Mouse (Mus musculus): Measurements from ENCODE around the gene BC052040. TPM values are rescaled to one million over a fixed set of nuclear protein-coding genes. Genes with fewer than 3 reads are reported as not detected.

BC052040 gene
- polyA plus RNA-seq, 1 experiment from 2014 or later: 20.8 TPM

DNA sequence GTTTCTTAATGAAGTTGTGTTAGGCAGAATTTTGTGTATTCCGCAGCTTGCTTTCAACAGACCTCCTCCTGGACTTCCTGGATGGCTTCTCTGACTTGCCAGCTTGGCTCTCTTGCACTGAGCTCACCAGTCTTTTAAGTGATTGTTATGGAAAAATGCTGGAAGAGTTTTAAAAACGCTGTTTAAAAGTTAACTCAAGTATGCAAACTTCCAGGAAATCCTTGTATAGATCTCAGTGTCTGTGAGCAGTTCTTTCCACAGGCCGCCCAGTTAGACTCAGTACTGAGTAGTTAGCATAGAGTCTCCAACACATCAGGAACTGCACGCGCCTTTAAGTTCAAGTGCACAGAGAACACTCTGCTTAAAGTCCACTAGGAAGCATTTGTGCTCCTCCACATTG lies 97.3 kb downstream of the BC052040 start:
- Histone ChIP-seq H3K4me1 (no peaks in the 10 kb centered on the region), H3K9me3 (no peaks in the 10 kb centered on the region), H3K27ac (replicated peaks) (no peak overlapping the region), H3K27me3 (replicated peaks; ENCODE audit: low read depth, poor library complexity, severe bottlenecking) (no peaks in the 10 kb centered on the region), H3K36me3 (replicated peaks) (no peaks in the 10 kb centered on the region), H3K4me3 (no peak overlapping the region)
- DNase-seq (ENCODE audit: low spot score): no peak
- 84% methylated on average over 5 of the region's 5 CpGs for WGBS

DNA sequence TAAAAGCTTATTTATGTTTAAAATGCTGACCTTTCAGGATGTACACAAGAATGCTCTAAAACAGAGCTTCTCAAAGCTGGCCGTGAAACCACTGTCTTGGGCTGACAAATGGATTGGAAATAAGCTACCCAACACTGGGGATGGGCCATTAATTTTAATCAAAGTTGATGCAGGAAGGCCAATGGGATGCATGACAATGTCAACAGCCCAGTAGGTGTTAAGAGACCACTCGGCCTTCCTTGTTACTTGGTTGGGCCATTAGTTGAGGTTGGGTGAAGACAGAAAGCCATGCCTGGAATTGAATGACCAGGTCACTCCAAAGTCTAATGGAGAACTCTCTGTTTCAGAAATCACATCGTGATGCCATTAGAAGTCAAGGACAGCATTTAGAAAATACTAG lies 103.7 kb downstream of the BC052040 start:
- no peak overlapping the region for H3K4me3 ChIP-seq
- H3K36me3 ChIP-seq (replicated peaks): no peaks in the 10 kb centered on the region
- H3K9me3 ChIP-seq: no peaks in the 10 kb centered on the region
- no peak for DNase-seq (ENCODE audit: low spot score)
- no peak overlapping the region for H3K27ac ChIP-seq (replicated peaks)
- H3K4me1 ChIP-seq: no peaks in the 10 kb centered on the region
- no peaks in the 10 kb centered on the region for H3K27me3 ChIP-seq (replicated peaks; ENCODE audit: low read depth, poor library complexity, severe bottlenecking)
- 80% methylated on average over 3 of the region's 3 CpGs for WGBS

DNA sequence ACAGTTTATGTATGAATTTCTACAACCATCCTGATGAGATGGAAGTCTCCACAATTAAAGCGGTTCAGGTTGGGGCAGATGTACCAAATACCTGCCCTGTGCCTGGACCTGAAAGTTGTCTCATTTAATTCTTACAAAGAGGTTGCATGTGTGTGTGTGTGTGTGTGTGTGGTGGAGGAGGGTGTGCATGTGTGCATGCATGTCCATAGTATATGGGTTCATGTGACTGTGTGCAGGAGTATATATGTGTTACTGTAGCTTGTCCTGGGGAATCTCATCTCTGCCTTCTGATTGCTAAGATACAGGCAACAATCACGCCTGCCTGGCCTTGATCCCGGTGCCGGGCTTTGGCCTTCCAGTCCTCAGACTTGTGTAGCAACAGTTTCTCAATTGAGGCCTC lies 106.1 kb downstream of the BC052040 start:
- H3K9me3 ChIP-seq: no peaks in the 10 kb centered on the region
- 91% methylated on average over 4 of the region's 4 CpGs for WGBS
- H3K27me3 ChIP-seq (replicated peaks; ENCODE audit: low read depth, poor library complexity, severe bottlenecking): no peaks in the 10 kb centered on the region
- H3K4me3 ChIP-seq: no peak overlapping the region
- no peak for DNase-seq (ENCODE audit: low spot score)
- H3K36me3 ChIP-seq (replicated peaks): peaks cover 4% of the 10 kb centered on the region; the same call in 1 of the 2 replicates
- H3K27ac ChIP-seq (replicated peaks): no peak overlapping the region
- H3K4me1 ChIP-seq: no peaks in the 10 kb centered on the region

DNA sequence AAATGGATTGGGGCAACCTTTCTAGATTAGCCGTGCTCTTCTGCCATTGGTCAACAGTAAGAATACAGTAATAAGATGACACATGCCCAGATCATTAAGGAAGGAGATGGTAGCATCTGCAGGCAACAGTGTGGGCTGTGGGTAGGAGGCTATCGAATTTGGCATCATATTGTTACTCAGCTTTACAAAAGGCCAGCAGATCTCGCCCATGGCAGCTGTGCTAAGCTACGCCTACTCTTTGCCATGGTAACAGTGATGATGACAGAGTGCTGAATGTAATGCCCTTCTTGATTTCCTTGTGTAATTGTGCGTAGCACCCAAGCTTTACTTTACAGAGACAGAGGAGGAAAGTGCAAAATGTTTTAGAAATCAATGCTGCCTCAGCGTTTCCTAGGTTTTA lies 106.8 kb downstream of the BC052040 start:
- no peak overlapping the region for H3K4me3 ChIP-seq
- no peaks in the 10 kb centered on the region for H3K27me3 ChIP-seq (replicated peaks; ENCODE audit: low read depth, poor library complexity, severe bottlenecking)
- H3K9me3 ChIP-seq: no peaks in the 10 kb centered on the region
- peaks cover 4% of the 10 kb centered on the region; the same call in 1 of the 2 replicates for H3K36me3 ChIP-seq (replicated peaks)
- DNase-seq (ENCODE audit: low spot score): no peak
- no peaks in the 10 kb centered on the region for H3K4me1 ChIP-seq
- H3K27ac ChIP-seq (replicated peaks): no peak overlapping the region
- 90% methylated on average over 6 of the region's 6 CpGs for WGBS

DNA sequence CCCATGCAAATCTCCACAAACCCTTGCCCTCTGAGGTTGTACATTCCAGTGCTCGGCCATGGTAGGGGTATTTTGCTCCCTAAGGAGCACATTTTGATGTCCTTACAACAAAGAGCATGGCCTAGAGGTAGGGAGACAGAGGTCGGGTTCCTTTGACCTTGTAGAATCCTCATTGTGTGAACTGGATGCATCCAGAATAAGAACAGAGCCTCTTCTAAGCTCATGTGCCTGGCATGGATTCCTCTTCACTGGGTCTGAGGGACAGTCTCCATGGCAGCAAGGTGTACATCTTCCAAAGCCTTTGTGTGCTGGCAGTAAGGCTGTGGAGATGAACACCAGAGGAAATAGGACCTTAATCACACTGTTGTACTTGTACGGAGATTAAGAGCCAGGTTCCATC lies 112.3 kb downstream of the BC052040 start:
- 79% methylated on average over 3 of the region's 3 CpGs for WGBS
- DNase-seq (ENCODE audit: low spot score): no peak
- H3K4me3 ChIP-seq: no peak overlapping the region
- H3K27ac ChIP-seq (replicated peaks): no peak overlapping the region
- H3K9me3 ChIP-seq: no peaks in the 10 kb centered on the region
- peaks cover 10% of the 10 kb centered on the region for H3K36me3 ChIP-seq (replicated peaks)
- H3K4me1 ChIP-seq: no peaks in the 10 kb centered on the region
- H3K27me3 ChIP-seq (replicated peaks; ENCODE audit: low read depth, poor library complexity, severe bottlenecking): no peaks in the 10 kb centered on the region

DNA sequence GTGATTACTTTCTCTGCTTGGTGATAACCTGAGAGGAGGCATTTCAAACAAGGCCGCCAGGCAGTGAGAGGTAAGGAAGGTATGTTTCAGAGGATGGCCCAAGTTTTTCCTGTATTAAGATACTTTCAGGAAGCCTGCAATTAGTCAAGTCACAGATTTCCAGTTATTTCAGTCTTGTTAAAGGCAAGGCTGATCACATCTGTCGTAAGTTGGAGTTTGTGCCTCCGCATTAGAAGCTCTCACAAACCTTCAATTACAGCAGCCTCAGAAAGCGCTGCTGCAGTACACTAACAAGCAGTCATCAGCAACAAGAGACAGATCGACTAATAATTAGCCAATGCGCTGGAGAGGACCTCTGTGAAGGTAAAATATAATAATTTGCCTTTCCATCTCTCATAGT lies 112.9 kb downstream of the BC052040 start:
- H3K36me3 ChIP-seq (replicated peaks): peaks cover 10% of the 10 kb centered on the region
- no peak for DNase-seq (ENCODE audit: low spot score)
- no peak overlapping the region for H3K4me3 ChIP-seq
- H3K27ac ChIP-seq (replicated peaks): no peak overlapping the region
- H3K4me1 ChIP-seq: no peaks in the 10 kb centered on the region
- no peaks in the 10 kb centered on the region for H3K9me3 ChIP-seq
- 83% methylated on average over 6 of the region's 6 CpGs for WGBS
- no peaks in the 10 kb centered on the region for H3K27me3 ChIP-seq (replicated peaks; ENCODE audit: low read depth, poor library complexity, severe bottlenecking)

DNA sequence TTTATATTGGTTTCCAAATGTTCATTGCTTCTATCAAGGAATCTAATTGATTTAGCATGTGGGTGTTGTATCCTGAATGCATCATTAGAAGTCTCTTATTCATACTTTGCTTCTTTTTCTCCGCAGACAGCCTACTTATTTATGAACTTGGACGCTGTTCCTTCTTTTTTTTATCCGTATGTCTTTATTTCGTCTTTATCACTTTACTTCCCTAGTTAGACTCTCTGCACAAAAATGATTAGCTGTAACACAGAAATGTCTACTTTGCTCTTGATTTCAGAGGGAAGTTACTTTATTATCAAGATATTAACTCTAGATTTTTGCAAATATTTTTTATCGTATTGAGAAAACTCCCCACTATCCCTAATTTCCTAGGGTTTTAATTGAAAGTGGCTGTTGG lies 117.5 kb downstream of the BC052040 start:
- H3K36me3 ChIP-seq (replicated peaks): peaks cover 8% of the 10 kb centered on the region
- no peak for DNase-seq (ENCODE audit: low spot score)
- H3K27me3 ChIP-seq (replicated peaks; ENCODE audit: low read depth, poor library complexity, severe bottlenecking): no peaks in the 10 kb centered on the region
- H3K9me3 ChIP-seq: no peaks in the 10 kb centered on the region
- WGBS: 91% methylated on average over 5 of the region's 5 CpGs
- no peak overlapping the region for H3K4me3 ChIP-seq
- no peak overlapping the region for H3K27ac ChIP-seq (replicated peaks)
- no peaks in the 10 kb centered on the region for H3K4me1 ChIP-seq

DNA sequence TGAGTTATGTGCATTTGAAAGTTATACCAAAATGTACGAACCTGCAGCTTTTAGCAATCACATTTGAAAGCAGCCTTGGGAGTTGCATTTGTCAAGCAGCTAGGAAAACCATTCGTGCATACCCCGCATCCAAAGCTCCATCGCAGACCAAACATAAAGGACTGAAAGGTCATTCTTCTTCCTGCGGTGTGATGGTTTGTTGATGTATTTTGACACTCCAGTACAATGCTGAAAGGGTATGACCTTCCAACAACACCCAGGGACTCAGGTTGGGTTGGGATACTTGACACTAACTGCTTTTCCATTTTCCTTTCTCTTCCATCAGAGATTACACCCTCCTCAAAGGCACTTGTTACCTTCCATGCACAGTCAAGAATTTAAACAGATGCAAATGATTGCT lies 121.1 kb downstream of the BC052040 start:
- Histone ChIP-seq H3K27me3 (replicated peaks; ENCODE audit: low read depth, poor library complexity, severe bottlenecking) (no peaks in the 10 kb centered on the region), H3K4me1 (peaks cover 8% of the 10 kb centered on the region), H3K4me3 (no peak overlapping the region), H3K36me3 (replicated peaks) (peaks cover 4% of the 10 kb centered on the region), H3K27ac (replicated peaks) (no peak overlapping the region), H3K9me3 (no peaks in the 10 kb centered on the region)
- DNase-seq (ENCODE audit: low spot score): no peak
- 63% methylated on average over 5 of the region's 5 CpGs for WGBS

DNA sequence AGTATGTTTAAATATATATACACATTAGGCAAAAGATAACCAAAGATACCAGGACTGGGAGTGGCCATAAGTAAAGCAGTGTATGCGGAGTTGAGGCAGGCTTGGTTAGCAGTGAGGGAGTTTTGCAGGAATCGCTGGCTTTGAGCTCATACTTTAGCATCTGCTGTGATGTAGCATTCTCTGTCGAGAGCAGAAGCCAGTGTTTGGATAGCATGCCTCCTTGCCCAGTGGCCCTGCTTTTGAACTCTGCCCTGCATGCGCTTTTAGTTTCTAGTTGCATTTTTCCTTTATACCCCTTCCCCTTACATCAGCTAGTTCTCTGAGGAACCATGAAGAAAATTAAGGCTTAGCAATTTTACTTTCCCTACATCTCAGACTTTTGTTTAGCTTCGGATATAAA lies 136.0 kb downstream of the BC052040 start:
- Histone ChIP-seq H3K4me3 (no peak overlapping the region), H3K4me1 (peaks cover 4% of the 10 kb centered on the region; the same call in 1 of the 2 replicates), H3K9me3 (peaks cover 8% of the 10 kb centered on the region; the same call in 1 of the 2 replicates), H3K27ac (replicated peaks) (no peak overlapping the region), H3K36me3 (replicated peaks) (peaks cover 15% of the 10 kb centered on the region), H3K27me3 (replicated peaks; ENCODE audit: low read depth, poor library complexity, severe bottlenecking) (0 out of 2 replicates have a peak, but pooled peaks cover 3% of the 10 kb centered on the region)
- 70% methylated on average over 5 of the region's 5 CpGs for WGBS
- DNase-seq (ENCODE audit: low spot score): no peak

DNA sequence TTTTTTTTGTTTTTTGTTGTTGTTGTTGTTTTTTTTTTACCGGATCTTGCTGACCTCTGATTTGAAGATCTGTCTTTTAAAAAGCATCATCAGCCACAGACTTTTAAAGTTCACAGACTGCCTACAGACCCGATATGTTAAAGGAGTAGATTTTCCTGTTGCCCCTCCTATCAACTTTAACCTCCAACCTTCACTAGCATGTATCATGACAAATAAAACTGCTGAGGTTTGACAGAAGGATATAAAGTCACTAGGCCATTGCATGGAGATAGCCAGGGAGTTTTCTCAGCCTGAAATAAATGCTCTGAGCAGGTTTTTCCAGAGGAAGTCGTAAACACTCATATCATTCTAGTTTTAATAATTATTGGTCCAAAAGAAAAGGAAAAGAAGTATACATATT lies 136.5 kb downstream of the BC052040 start:
- no peak for DNase-seq (ENCODE audit: low spot score)
- H3K9me3 ChIP-seq: peaks cover 8% of the 10 kb centered on the region; the same call in 1 of the 2 replicates
- H3K27me3 ChIP-seq (replicated peaks; ENCODE audit: low read depth, poor library complexity, severe bottlenecking): 0 out of 2 replicates have a peak, but pooled peaks cover 6% of the 10 kb centered on the region
- 79% methylated on average over 3 of the region's 3 CpGs for WGBS
- H3K4me3 ChIP-seq: no peak overlapping the region
- H3K36me3 ChIP-seq (replicated peaks): peaks cover 15% of the 10 kb centered on the region
- peaks cover 4% of the 10 kb centered on the region for H3K4me1 ChIP-seq
- H3K27ac ChIP-seq (replicated peaks): no peak overlapping the region

DNA sequence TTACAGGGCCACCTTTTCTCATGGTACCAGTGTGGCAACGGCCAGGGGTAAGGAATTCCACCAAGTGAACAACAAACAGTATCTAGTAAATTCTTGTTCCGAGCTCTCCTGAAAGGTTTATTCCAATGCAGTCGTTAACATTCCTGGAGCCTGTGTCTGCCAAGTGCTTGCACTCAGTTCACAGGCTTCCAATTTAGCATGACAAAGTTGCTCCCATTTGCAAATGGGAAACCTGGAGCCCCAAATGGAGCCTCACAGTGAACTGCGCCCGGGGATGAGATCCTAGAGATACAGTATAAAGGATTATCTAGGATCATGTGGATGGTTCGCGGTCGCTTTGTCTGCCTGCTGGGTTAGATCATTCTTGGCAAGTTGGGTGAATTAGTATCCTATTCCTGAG lies 141.9 kb downstream of the BC052040 start:
- DNase-seq (ENCODE audit: low spot score): no peak

DNA sequence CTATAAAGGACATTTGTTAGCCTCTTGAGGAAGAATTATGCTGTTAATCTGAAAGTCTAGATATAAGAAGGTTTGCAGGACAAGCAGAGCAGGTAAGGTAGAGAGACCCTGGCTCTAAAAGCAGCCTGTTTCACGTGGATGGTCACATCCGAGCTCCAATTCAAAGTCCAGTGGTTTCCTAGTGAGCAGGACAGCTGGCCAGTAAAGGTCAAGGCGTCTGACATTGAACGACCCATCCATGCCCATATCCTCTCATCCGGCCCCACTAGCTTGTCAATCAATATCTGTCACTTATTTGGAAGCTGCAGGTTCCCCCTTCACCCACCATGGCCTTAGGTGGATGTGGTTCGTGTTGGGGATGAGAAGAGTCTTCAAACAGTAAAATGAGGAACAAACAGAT lies 142.7 kb downstream of the BC052040 start:
- WGBS: 56% methylated on average over 6 of the region's 6 CpGs
- Histone ChIP-seq H3K27ac (replicated peaks) (no peak overlapping the region), H3K4me1 (peaks cover 19% of the 10 kb centered on the region), H3K27me3 (replicated peaks; ENCODE audit: low read depth, poor library complexity, severe bottlenecking) (peaks cover 53% of the 10 kb centered on the region), H3K9me3 (peaks cover 11% of the 10 kb centered on the region; the same call in 1 of the 2 replicates), H3K36me3 (replicated peaks) (peaks cover 21% of the 10 kb centered on the region), H3K4me3 (no peak overlapping the region)
- no peak for DNase-seq (ENCODE audit: low spot score)

More for the DNA sequence above, 141.9 kb downstream of the BC052040 start:
- 27% methylated on average over 8 of the region's 8 CpGs for WGBS
- Histone ChIP-seq H3K27ac (replicated peaks) (no peak overlapping the region), H3K36me3 (replicated peaks) (peaks cover 21% of the 10 kb centered on the region), H3K27me3 (replicated peaks; ENCODE audit: low read depth, poor library complexity, severe bottlenecking) (peaks cover 45% of the 10 kb centered on the region; the same call in 1 of the 2 replicates), H3K9me3 (peaks cover 11% of the 10 kb centered on the region; the same call in 1 of the 2 replicates), H3K4me3 (no peak overlapping the region), H3K4me1 (peaks cover 19% of the 10 kb centered on the region)

DNA sequence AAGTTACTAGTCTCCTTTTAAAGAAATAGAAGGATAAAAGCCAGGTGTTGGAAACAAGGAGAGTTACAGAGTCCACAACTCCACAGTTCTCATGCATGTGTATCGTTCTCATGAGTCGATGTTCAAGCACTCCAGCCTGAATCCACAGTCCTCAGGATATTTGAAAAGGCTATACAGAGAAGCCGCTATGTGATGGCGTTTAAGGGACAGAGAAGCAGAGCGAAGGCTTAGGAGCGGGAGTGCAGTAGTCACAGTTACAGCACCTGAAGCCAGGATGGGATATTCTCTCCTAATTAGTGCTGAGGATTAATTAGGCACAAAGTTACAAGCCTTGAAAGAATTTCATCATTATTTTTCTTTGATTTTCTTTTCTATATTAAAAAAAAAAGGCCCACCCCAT lies 143.2 kb downstream of the BC052040 start:
- H3K27me3 ChIP-seq (replicated peaks; ENCODE audit: low read depth, poor library complexity, severe bottlenecking): peaks cover 53% of the 10 kb centered on the region
- peaks cover 11% of the 10 kb centered on the region; the same call in 1 of the 2 replicates for H3K9me3 ChIP-seq
- H3K4me3 ChIP-seq: no peak overlapping the region
- peaks cover 18% of the 10 kb centered on the region for H3K36me3 ChIP-seq (replicated peaks)
- DNase-seq (ENCODE audit: low spot score): no peak
- peaks cover 19% of the 10 kb centered on the region for H3K4me1 ChIP-seq
- H3K27ac ChIP-seq (replicated peaks): no peak overlapping the region
- 85% methylated on average over 6 of the region's 6 CpGs for WGBS
